Mouse (Mus musculus) lung, adult 2 months (tissue): ENCODE measurements around the gene Leng1. TPM values are rescaled to one million over a fixed set of nuclear protein-coding genes. Genes with fewer than 3 reads are reported as not detected.

ENCODE experiments used
- DNase-seq: peaks from one replicate; pipeline ENCODE4 v3.0.0; 2022
- H3K4me1 ChIP-seq: fragments of 200-500 bp; 2 replicates; pipeline ENCODE4 v1.6.1; 2011; ENCODE audit warnings: low read length; ENCODE audit not compliant: control insufficient read depth, insufficient read depth
- H3K4me3 ChIP-seq: fragments of 200-500 bp; replicated peaks from 2 replicates; pipeline ENCODE3; 2011; ENCODE audit warnings: low read depth, mild to moderate bottlenecking, control low read depth, low read length; ENCODE audit errors: extremely low read depth
- CTCF ChIP-seq: fragments of 200-500 bp; IDR thresholded peaks from 2 replicates; pipeline ENCODE4 v1.5.1; 2011; ENCODE audit warnings: mild to moderate bottlenecking, low read length, control low read depth; ENCODE audit not compliant: insufficient read depth
- POLR2A ChIP-seq: fragments of 200-500 bp; IDR thresholded peaks from 2 replicates; pipeline ENCODE4 v1.6.1; 2011; ENCODE audit warnings: low read depth, mild to moderate bottlenecking, control low read depth, low read length, borderline replicate concordance; ENCODE audit errors: extremely low read depth
- WGBS: fragments of 180-500 bp; shearing (Covaris S2); methylation state at CpG from one replicate; pipeline ENCODE4 v1.1.7; 2018; 5-methylcytosine and 5-hydroxymethylcytosine counted together
- polyA plus RNA-seq: library from polyadenylated mRNA; depleted of rRNA; stranded (reverse); fragments of >200 nt; gene quantifications from 2 replicates; pipeline ENCODE4 v1.2.3, GENCODE M21; 2012

Leng1 gene
- polyA plus RNA-seq, 1 experiment: 3.8 TPM

- no peak for DNase-seq
- WGBS: 88% methylated on average over 14 of the region's 14 CpGs
Measured at GRCm38 (mm10) chr7:3658578-3658977, 7.1 kb downstream of the Leng1 start.

GRCm38 (mm10) chr7:3656966-3657365 is 8.7 kb downstream of the Leng1 start:
- no peak for TF ChIP-seq CTCF
- TF ChIP-seq POLR2A: no peak
- no peak overlapping the region for H3K4me3 ChIP-seq
- no peak for DNase-seq
- WGBS: 73% methylated on average over 4 of the region's 4 CpGs
- H3K4me1 ChIP-seq: no peaks in the 10 kb centered on the region

More at GRCm38 (mm10) chr7:3658578-3658977, 7.1 kb downstream of the Leng1 start:
- TF ChIP-seq POLR2A (no peak), CTCF (no peak)
- Histone ChIP-seq H3K4me3 (no peak overlapping the region), H3K4me1 (no peaks in the 10 kb centered on the region)

GRCm38 (mm10) chr7:3646641-3647040 is 19.0 kb downstream of the Leng1 start:
- no peak for TF ChIP-seq CTCF
- TF ChIP-seq POLR2A: no peak
- 50% methylated on average over 4 of the region's 4 CpGs for WGBS
- Histone ChIP-seq H3K4me1 (peaks cover 15% of the 10 kb centered on the region; the same call in 1 of the 2 replicates), H3K4me3 (no peak overlapping the region)
- DNase-seq: no peak

- H3K4me1 ChIP-seq: peaks cover 15% of the 10 kb centered on the region; the same call in 1 of the 2 replicates
- WGBS: 3% methylated on average over 9 of the region's 9 CpGs
- peak overlapping the region; percentile 82 for H3K4me3 ChIP-seq
- TF ChIP-seq POLR2A (no peak), CTCF (no peak)
- DNase-seq: no peak
Measured at GRCm38 (mm10) chr7:3646188-3646587, 19.5 kb downstream of the Leng1 start.

GRCm38 (mm10) chr7:3645488-3646025 is 20.1 kb downstream of the Leng1 start:
- WGBS: under 1% methylated on average over 52 of the region's 58 CpGs
- no peak for TF ChIP-seq POLR2A
- TF ChIP-seq CTCF: no peak
- Histone ChIP-seq H3K4me3 (peak overlapping the region; percentile 82), H3K4me1 (peaks cover 15% of the 10 kb centered on the region; the same call in 1 of the 2 replicates)
- DNase-seq: peak; percentile 39

GRCm38 (mm10) chr7:3644672-3645487 is 20.8 kb downstream of the Leng1 start, which contains the start of gene Cnot3:
Gene Cnot3 (plus strand): TSS chr7:3645268.
- Histone ChIP-seq H3K4me3 (peak within 1 kb of the TSS; percentile 82), H3K4me1 (peaks cover 15% of the 10 kb centered on the region; the same call in 1 of the 2 replicates)
- peak; percentile 95 for DNase-seq
- TF ChIP-seq CTCF: no peak
- peak; percentile 81; the same call in 1 of the 2 replicates for TF ChIP-seq POLR2A
- WGBS: 1% methylated on average over 55 of the region's 58 CpGs

- peak overlapping the region; percentile 31 for H3K4me3 ChIP-seq
- DNase-seq: no peak
- peaks cover 15% of the 10 kb centered on the region; the same call in 1 of the 2 replicates for H3K4me1 ChIP-seq
- no peak for TF ChIP-seq CTCF
- TF ChIP-seq POLR2A: no peak
- WGBS: under 1% methylated on average over 11 of the region's 11 CpGs
Measured at GRCm38 (mm10) chr7:3644348-3644671, 21.3 kb downstream of the Leng1 start.

- TF ChIP-seq POLR2A (no peak), CTCF (no peak)
- Histone ChIP-seq H3K4me1 (peaks cover 15% of the 10 kb centered on the region; the same call in 1 of the 2 replicates), H3K4me3 (no peak overlapping the region)
- DNase-seq: no peak
- 16% methylated on average over 9 of the region's 9 CpGs for WGBS
Measured at GRCm38 (mm10) chr7:3643843-3644242, 21.8 kb downstream of the Leng1 start.

GRCm38 (mm10) chr7:3643412-3643811 is 22.2 kb downstream of the Leng1 start:
- WGBS: 61% methylated on average over 5 of the region's 5 CpGs
- Histone ChIP-seq H3K4me3 (no peak overlapping the region), H3K4me1 (peaks cover 15% of the 10 kb centered on the region; the same call in 1 of the 2 replicates)
- TF ChIP-seq CTCF (no peak), POLR2A (no peak)
- DNase-seq: no peak
